Mouse (Mus musculus) myocyte (in vitro differentiated cells): Measurements from ENCODE around the gene Rapgef4.

Experiments
- CEBPB ChIP-seq: IDR thresholded peaks from 2 replicates; pipeline ENCODE4 v1.6.1; 2011; ENCODE audit warnings: mild to moderate bottlenecking, moderate library complexity; ENCODE audit not compliant: poor library complexity, insufficient read depth, severe bottlenecking
- E2F4 ChIP-seq: IDR thresholded peaks from one replicate; pipeline ENCODE4 v1.6.1; 2011; ENCODE audit warnings: mild to moderate bottlenecking, control low read depth, moderate library complexity; ENCODE audit not compliant: insufficient read depth
- MAX ChIP-seq: IDR thresholded peaks from one replicate; pipeline ENCODE4 v1.6.1; 2011; ENCODE audit warnings: low read depth, mild to moderate bottlenecking, control low read depth
- MYOD1 ChIP-seq, 3 experiments: IDR thresholded peaks; one replicate each; pipeline ENCODE4 v1.6.1; 2011; ENCODE audit warnings: control low read depth in 2 of 3, low read depth in 2 of 3, mild to moderate bottlenecking in 2 of 3, moderate library complexity in 1 of 3; ENCODE audit not compliant: insufficient read length in 2 of 3, control insufficient read depth in 1 of 3
- MYOG ChIP-seq, 3 experiments: IDR thresholded peaks; one replicate each; pipeline ENCODE4 v1.6.1; 2011; ENCODE audit warnings: control low read depth in 2 of 3, low read depth in 2 of 3, mild to moderate bottlenecking in 2 of 3; ENCODE audit not compliant: insufficient read length in 2 of 3, control insufficient read depth in 1 of 3, insufficient read depth in 1 of 3
- POLR2A ChIP-seq: IDR thresholded peaks from one replicate; pipeline ENCODE4 v1.6.1; 2011; ENCODE audit warnings: low read depth, mild to moderate bottlenecking, control low read depth, moderate library complexity; ENCODE audit not compliant: insufficient read length
- REST ChIP-seq: IDR thresholded peaks from one replicate; pipeline ENCODE4 v1.6.1; 2011; ENCODE audit warnings: mild to moderate bottlenecking, control low read depth, moderate library complexity; ENCODE audit not compliant: insufficient read depth, insufficient read length
- TCF12 ChIP-seq: IDR thresholded peaks from one replicate; pipeline ENCODE4 v1.6.1; 2011; ENCODE audit warnings: mild to moderate bottlenecking, control low read depth; ENCODE audit not compliant: poor library complexity, insufficient read depth, severe bottlenecking
- USF1 ChIP-seq: IDR thresholded peaks from one replicate; pipeline ENCODE4 v1.6.1; 2011; ENCODE audit warnings: low read depth, mild to moderate bottlenecking, control low read depth, moderate library complexity

GRCm38 (mm10) chr2:72029081-72029480, 48.0 kb downstream of the Rapgef4 start:
- TF ChIP-seq POLR2A, result no peak
- TF ChIP-seq MYOD1 (IDR thresholded peaks at IDR 0.05; ENCODE audit: control insufficient read depth in 1 of 3, insufficient read length in 2 of 3, low read depth in 2 of 3), result no peak
- no peak for TF ChIP-seq REST
- no peak for TF ChIP-seq E2F4
- no peak for TF ChIP-seq USF1
- no peak for TF ChIP-seq MYOG (IDR thresholded peaks at IDR 0.05; ENCODE audit: control insufficient read depth in 1 of 3, insufficient read depth in 1 of 3, insufficient read length in 2 of 3, low read depth in 2 of 3)
- TF ChIP-seq MAX, result no peak
- TF ChIP-seq TCF12, result no peak
- TF ChIP-seq CEBPB, result no peak
